Mouse (Mus musculus): ENCODE results near the gene Hk2. TPM values are rescaled to one million over a fixed set of nuclear protein-coding genes. Genes with fewer than 3 reads are reported as not detected.

The Hk2 gene
- total and polyA plus RNA-seq, 2 experiments from 2014 or later: 2.2 to 3.9 TPM

DNA sequence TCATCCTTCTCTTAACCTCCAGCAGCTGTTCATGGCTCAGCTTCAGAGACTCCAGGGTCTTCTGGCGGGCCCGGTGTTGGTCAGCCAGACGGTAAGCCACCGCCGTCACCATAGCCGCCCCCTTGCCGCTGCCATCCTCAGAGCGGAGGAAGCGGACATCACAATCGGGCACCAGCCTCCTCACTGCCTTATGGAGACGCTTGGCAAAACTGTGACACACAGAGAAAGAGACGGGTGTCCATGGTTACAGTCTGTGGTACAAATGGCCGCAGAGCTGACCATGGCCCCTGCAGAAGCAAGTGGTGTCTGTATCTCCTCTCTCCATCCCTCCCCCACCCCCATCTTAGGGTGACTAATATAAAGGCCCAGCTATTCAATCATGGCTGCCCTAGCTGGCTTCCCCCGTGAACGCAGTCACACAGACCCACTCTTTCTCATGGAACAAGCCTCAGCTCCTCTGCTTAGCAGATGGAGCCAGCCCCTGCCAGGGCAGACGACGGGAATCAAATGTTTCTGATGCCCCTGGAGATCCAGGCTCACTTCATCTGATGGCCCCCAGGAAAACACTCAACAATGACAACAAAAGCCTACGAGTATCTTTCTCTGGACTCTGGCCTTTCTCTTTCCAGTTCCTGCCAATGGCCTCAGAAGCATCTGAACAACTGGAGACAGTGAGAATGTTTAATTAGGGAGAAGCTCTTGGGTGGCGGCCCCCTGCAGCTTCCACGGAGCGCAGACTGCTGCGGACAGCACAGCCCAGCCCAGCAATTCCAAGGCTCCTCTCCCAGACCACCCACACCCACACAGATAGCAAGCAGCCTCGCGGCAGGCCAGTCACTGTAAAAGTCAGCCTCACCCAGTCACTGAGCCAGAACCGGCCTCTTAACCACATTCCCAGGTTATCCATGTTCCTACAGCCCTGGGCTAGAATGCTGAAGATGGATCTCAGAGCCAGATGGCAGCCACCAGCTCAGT lies 37.3 kb downstream of the Hk2 start:
- Histone ChIP-seq H3K27ac (ENCODE audit: low read depth, low read length) (no peak overlapping the region), H3K27me3 (ENCODE audit: insufficient read depth, low read length) (no peaks in the 10 kb centered on the region), H3K9me3 (ENCODE audit: low read length) (no peaks in the 10 kb centered on the region), H3K4me2 (ENCODE audit: low read depth, low read length, poor library complexity, severe bottlenecking) (no peak overlapping the region), H3K9ac (replicated peaks; ENCODE audit: low read length, poor library complexity, severe bottlenecking) (no peak overlapping the region), H3K4me3 (ENCODE audit: low read depth, low read length) (no peak overlapping the region), H3K36me3 (ENCODE audit: insufficient read depth, low read length) (no peaks in the 10 kb centered on the region), H3K4me1 (ENCODE audit: insufficient read depth, low read length) (no peaks in the 10 kb centered on the region)
- ATAC-seq (ENCODE audit: low FRiP score) (no peak), DNase-seq (ENCODE audit: low spot score) (no peak)
- no peak for TF ChIP-seq CTCF (IDR thresholded peaks at IDR 0.05)
- 83% methylated on average over 25 of the region's 25 CpGs for WGBS

DNA sequence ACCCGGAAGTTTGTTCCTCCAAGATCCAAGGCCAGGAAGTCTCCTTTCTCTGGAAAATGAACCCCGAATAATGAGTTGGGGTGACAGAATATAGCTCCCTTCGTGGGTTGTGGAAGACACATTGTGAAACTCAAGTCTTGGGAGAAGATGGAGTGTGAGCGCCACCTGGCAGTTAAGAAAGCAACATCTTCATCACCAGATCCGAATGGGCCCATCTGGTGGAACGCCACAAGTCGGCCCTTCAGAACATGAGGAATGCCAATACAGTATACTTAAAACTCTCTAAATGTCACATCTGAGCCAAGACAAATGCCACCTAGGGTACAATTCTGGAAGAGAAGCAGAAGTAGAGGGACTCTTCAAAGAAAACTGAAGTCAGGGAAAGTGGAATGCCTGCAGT lies 38.9 kb downstream of the Hk2 start:
- H3K4me2 ChIP-seq (ENCODE audit: low read depth, low read length, poor library complexity, severe bottlenecking): no peak overlapping the region
- 82% methylated on average over 7 of the region's 7 CpGs for WGBS
- peak; percentile 56 for DNase-seq (ENCODE audit: low spot score)
- H3K9me3 ChIP-seq (ENCODE audit: low read length): no peaks in the 10 kb centered on the region
- peak; percentile 74 for TF ChIP-seq CTCF (IDR thresholded peaks at IDR 0.05)
- H3K4me3 ChIP-seq (ENCODE audit: low read depth, low read length): no peak overlapping the region
- H3K9ac ChIP-seq (replicated peaks; ENCODE audit: low read length, poor library complexity, severe bottlenecking): no peak overlapping the region
- no peaks in the 10 kb centered on the region for H3K4me1 ChIP-seq (ENCODE audit: insufficient read depth, low read length)
- no peaks in the 10 kb centered on the region for H3K36me3 ChIP-seq (ENCODE audit: insufficient read depth, low read length)
- H3K27ac ChIP-seq (ENCODE audit: low read depth, low read length): no peak overlapping the region
- no peaks in the 10 kb centered on the region for H3K27me3 ChIP-seq (ENCODE audit: insufficient read depth, low read length)
- ATAC-seq (ENCODE audit: low FRiP score): no peak

DNA sequence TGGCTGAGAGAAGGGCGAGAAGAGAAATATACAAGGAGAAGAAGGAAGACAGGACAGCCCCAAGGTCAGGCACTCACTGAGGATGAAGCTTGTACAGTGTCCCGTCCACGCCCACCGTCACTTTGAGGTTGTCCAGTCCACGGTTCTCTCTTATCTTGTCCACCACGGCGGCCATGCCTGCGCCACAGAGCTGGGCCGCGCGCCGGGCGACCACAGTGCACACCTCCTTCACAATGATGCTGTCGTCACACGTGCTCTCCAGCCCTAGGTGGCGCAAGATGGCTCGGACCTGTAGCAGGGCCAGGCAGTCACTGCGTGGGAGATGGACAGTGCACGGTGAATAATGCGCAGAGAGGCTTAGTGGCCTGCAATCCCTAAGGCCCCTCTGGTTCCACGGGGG lies 45.6 kb downstream of the Hk2 start:
- Histone ChIP-seq H3K4me2 (ENCODE audit: low read depth, low read length, poor library complexity, severe bottlenecking) (no peak overlapping the region), H3K4me1 (ENCODE audit: insufficient read depth, low read length) (no peaks in the 10 kb centered on the region), H3K9ac (replicated peaks; ENCODE audit: low read length, poor library complexity, severe bottlenecking) (no peak overlapping the region), H3K4me3 (ENCODE audit: low read depth, low read length) (no peak overlapping the region), H3K27me3 (ENCODE audit: insufficient read depth, low read length) (no peaks in the 10 kb centered on the region), H3K9me3 (ENCODE audit: low read length) (no peaks in the 10 kb centered on the region), H3K27ac (ENCODE audit: low read depth, low read length) (no peak overlapping the region), H3K36me3 (ENCODE audit: insufficient read depth, low read length) (no peaks in the 10 kb centered on the region)
- TF ChIP-seq CTCF (IDR thresholded peaks at IDR 0.05): no peak; the same call in 1 of the 2 replicates
- DNase-seq (ENCODE audit: low spot score) (no peak), ATAC-seq (ENCODE audit: low FRiP score) (no peak)
- 95% methylated on average over 21 of the region's 21 CpGs for WGBS

DNA sequence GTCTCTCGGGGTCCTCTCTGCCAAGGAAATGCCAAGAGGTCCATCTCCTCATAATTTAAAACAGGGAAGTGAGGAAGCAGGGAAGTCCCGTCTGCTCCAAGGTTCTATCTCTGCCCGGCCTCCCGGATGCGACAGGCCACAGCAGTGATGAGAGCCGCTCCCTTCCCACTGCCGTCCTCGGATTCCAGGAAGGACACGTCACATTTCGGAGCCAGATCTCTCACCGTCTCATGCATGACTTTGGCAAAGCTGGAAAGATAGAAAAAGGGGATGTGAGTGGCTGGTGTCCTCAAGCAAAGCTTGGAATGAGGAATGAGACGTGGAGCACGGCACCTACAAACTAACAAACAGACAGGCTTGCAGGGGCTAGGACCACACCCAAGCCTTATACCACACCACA lies 47.0 kb downstream of the Hk2 start:
- Histone ChIP-seq H3K27ac (ENCODE audit: low read depth, low read length) (no peak overlapping the region), H3K4me1 (ENCODE audit: insufficient read depth, low read length) (no peaks in the 10 kb centered on the region), H3K27me3 (ENCODE audit: insufficient read depth, low read length) (no peaks in the 10 kb centered on the region), H3K36me3 (ENCODE audit: insufficient read depth, low read length) (no peaks in the 10 kb centered on the region), H3K4me2 (ENCODE audit: low read depth, low read length, poor library complexity, severe bottlenecking) (no peak overlapping the region), H3K9ac (replicated peaks; ENCODE audit: low read length, poor library complexity, severe bottlenecking) (no peak overlapping the region), H3K4me3 (ENCODE audit: low read depth, low read length) (no peak overlapping the region), H3K9me3 (ENCODE audit: low read length) (no peaks in the 10 kb centered on the region)
- WGBS: 95% methylated on average over 13 of the region's 13 CpGs
- TF ChIP-seq CTCF (IDR thresholded peaks at IDR 0.05): no peak
- DNase-seq (ENCODE audit: low spot score): no peak
- ATAC-seq (ENCODE audit: low FRiP score): no peak

DNA sequence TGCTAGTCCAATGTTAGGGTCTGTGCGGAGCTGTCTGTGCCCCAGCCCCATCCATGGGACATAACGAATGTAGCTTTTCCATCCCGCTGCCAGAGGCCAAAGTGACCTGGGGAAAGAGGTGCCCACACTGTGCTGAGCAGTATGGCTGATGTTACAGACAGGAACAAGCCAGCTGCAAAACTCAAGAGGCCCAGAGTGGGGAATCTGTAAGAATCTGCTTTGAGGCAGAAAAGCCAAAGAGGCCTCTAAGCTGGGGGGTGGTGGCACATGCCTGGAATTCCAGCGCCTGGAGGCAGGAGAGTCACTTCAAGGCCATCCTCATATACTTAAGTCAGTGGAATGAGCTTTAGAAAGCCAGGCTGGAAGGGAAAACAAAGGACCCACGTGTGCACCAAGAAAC lies 50.9 kb downstream of the Hk2 start:
- H3K27ac ChIP-seq (ENCODE audit: low read depth, low read length): no peak overlapping the region
- DNase-seq (ENCODE audit: low spot score) (no peak), ATAC-seq (ENCODE audit: low FRiP score) (0 out of 2 replicates have a peak, but pooled peaks have one; percentile 10)
- H3K4me2 ChIP-seq (ENCODE audit: low read depth, low read length, poor library complexity, severe bottlenecking): no peak overlapping the region
- no peaks in the 10 kb centered on the region for H3K4me1 ChIP-seq (ENCODE audit: insufficient read depth, low read length)
- no peak for TF ChIP-seq CTCF (IDR thresholded peaks at IDR 0.05)
- no peaks in the 10 kb centered on the region for H3K36me3 ChIP-seq (ENCODE audit: insufficient read depth, low read length)
- 43% methylated on average over 5 of the region's 5 CpGs for WGBS
- no peak overlapping the region for H3K9ac ChIP-seq (replicated peaks; ENCODE audit: low read length, poor library complexity, severe bottlenecking)
- H3K27me3 ChIP-seq (ENCODE audit: insufficient read depth, low read length): no peaks in the 10 kb centered on the region
- no peak overlapping the region for H3K4me3 ChIP-seq (ENCODE audit: low read depth, low read length)
- no peaks in the 10 kb centered on the region for H3K9me3 ChIP-seq (ENCODE audit: low read length)

DNA sequence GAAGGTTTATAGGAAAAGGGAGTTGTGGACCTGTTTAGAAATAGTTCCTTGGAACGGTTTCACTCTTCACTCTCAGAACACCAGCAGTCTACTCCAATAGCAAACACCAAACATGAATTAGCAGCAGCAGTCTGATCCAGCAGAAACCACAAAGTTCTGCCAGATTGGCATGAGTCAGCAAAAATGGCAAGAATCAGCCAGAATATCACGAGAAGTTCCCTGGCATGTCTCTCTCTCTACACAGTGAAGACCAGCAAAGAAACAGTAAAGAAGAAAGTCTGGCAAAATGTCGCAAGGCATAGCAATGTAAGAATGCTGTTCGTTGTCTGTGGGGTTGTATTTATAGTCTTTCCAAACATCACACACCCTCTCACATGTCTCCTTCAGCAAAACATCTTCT lies 58.1 kb downstream of the Hk2 start:
- 91% methylated on average over 4 of the region's 4 CpGs for WGBS
- no peak for TF ChIP-seq CTCF (IDR thresholded peaks at IDR 0.05)
- ATAC-seq (ENCODE audit: low FRiP score) (no peak), DNase-seq (ENCODE audit: low spot score) (no peak)
- Histone ChIP-seq H3K9ac (replicated peaks; ENCODE audit: low read length, poor library complexity, severe bottlenecking) (no peak overlapping the region), H3K4me3 (ENCODE audit: low read depth, low read length) (no peak overlapping the region), H3K27me3 (ENCODE audit: insufficient read depth, low read length) (no peaks in the 10 kb centered on the region), H3K4me2 (ENCODE audit: low read depth, low read length, poor library complexity, severe bottlenecking) (no peak overlapping the region), H3K4me1 (ENCODE audit: insufficient read depth, low read length) (no peaks in the 10 kb centered on the region), H3K36me3 (ENCODE audit: insufficient read depth, low read length) (no peaks in the 10 kb centered on the region), H3K9me3 (ENCODE audit: low read length) (no peaks in the 10 kb centered on the region), H3K27ac (ENCODE audit: low read depth, low read length) (no peak overlapping the region)

Measured in midbrain, postnatal 0 days (tissue).